Mouse (Mus musculus) frontal cortex, postnatal 14 days (tissue): Measurements from ENCODE around the gene Prkn.
"Not testable (repeated sequence)": the region's sequence is repeated elsewhere in the genome, so short reads cannot be mapped to it uniquely, and the experiment has no call there.

Source experiments
- DNase-seq, 2 experiments: peaks; one replicate each; pipeline ENCODE4 v3.0.0; 2022; ENCODE audit warnings: low spot score in 2 of 2

The Prkn gene

GRCm38 (mm10) chr17:11988110-11988837, 1148.1 kb downstream of the Prkn start:
- no peak for DNase-seq

- no peak for DNase-seq
Measured at GRCm38 (mm10) chr17:11989296-11989695, 1149.1 kb downstream of the Prkn start.

- no peak for DNase-seq
Measured at GRCm38 (mm10) chr17:11990386-11991087, 1150.4 kb downstream of the Prkn start.

GRCm38 (mm10) chr17:11993249-11993648, 1153.1 kb downstream of the Prkn start:
- peak in 1 of 2 experiments; percentile 42 for DNase-seq

- no peak for DNase-seq
Measured at GRCm38 (mm10) chr17:11994252-11994651, 1154.1 kb downstream of the Prkn start.

- DNase-seq, result not testable (repeated sequence)
Measured at GRCm38 (mm10) chr17:11994754-11995153, 1154.6 kb downstream of the Prkn start.

- no peak for DNase-seq
Measured at GRCm38 (mm10) chr17:11995522-11995921, 1155.3 kb downstream of the Prkn start.

GRCm38 (mm10) chr17:11996311-11996710, 1156.1 kb downstream of the Prkn start:
- DNase-seq, result no peak

- no peak for DNase-seq
Measured at GRCm38 (mm10) chr17:12000285-12000684, 1160.1 kb downstream of the Prkn start.

- DNase-seq, result no peak
Measured at GRCm38 (mm10) chr17:12021326-12021725, 1181.1 kb downstream of the Prkn start.

GRCm38 (mm10) chr17:12029362-12029761, 1189.2 kb downstream of the Prkn start:
- DNase-seq, result no peak

GRCm38 (mm10) chr17:12029921-12030461, 1189.8 kb downstream of the Prkn start:
- no peak for DNase-seq

GRCm38 (mm10) chr17:12030556-12031160, 1190.5 kb downstream of the Prkn start:
- no peak for DNase-seq

GRCm38 (mm10) chr17:12031203-12031942, 1191.2 kb downstream of the Prkn start:
- DNase-seq, result peak in 1 of 2 experiments; percentile 52

- no peak for DNase-seq
Measured at GRCm38 (mm10) chr17:12032014-12032791, 1192.0 kb downstream of the Prkn start.

- no peak for DNase-seq
Measured at GRCm38 (mm10) chr17:12035386-12035785, 1195.2 kb downstream of the Prkn start.

- DNase-seq, result peak; percentile 35 to 69
Measured at GRCm38 (mm10) chr17:12036205-12036604, 1196.0 kb downstream of the Prkn start.

- no peak for DNase-seq
Measured at GRCm38 (mm10) chr17:12037065-12037464, 1196.9 kb downstream of the Prkn start.

- no peak for DNase-seq
Measured at GRCm38 (mm10) chr17:12037574-12037973, 1197.4 kb downstream of the Prkn start.

GRCm38 (mm10) chr17:12038499-12038898, 1198.3 kb downstream of the Prkn start:
- DNase-seq, result no peak

- DNase-seq, result peak; percentile 63 to 87
Measured at GRCm38 (mm10) chr17:12039188-12039587, 1199.0 kb downstream of the Prkn start.
